Mouse (Mus musculus) myocyte (in vitro differentiated cells): ENCODE measurements around the gene Ccp110.

Experiments used
- CEBPB ChIP-seq: IDR thresholded peaks from 2 replicates; pipeline ENCODE4 v1.6.1; 2011; ENCODE audit warnings: mild to moderate bottlenecking, moderate library complexity; ENCODE audit not compliant: poor library complexity, insufficient read depth, severe bottlenecking
- E2F4 ChIP-seq: IDR thresholded peaks from one replicate; pipeline ENCODE4 v1.6.1; 2011; ENCODE audit warnings: mild to moderate bottlenecking, control low read depth, moderate library complexity; ENCODE audit not compliant: insufficient read depth
- MAX ChIP-seq: IDR thresholded peaks from one replicate; pipeline ENCODE4 v1.6.1; 2011; ENCODE audit warnings: low read depth, mild to moderate bottlenecking, control low read depth
- MYOD1 ChIP-seq, 3 experiments: IDR thresholded peaks; one replicate each; pipeline ENCODE4 v1.6.1; 2011; ENCODE audit warnings: control low read depth in 2 of 3, low read depth in 2 of 3, mild to moderate bottlenecking in 2 of 3, moderate library complexity in 1 of 3; ENCODE audit not compliant: insufficient read length in 2 of 3, control insufficient read depth in 1 of 3
- MYOG ChIP-seq, 3 experiments: IDR thresholded peaks; one replicate each; pipeline ENCODE4 v1.6.1; 2011; ENCODE audit warnings: control low read depth in 2 of 3, low read depth in 2 of 3, mild to moderate bottlenecking in 2 of 3; ENCODE audit not compliant: insufficient read length in 2 of 3, control insufficient read depth in 1 of 3, insufficient read depth in 1 of 3
- POLR2A ChIP-seq: IDR thresholded peaks from one replicate; pipeline ENCODE4 v1.6.1; 2011; ENCODE audit warnings: low read depth, mild to moderate bottlenecking, control low read depth, moderate library complexity; ENCODE audit not compliant: insufficient read length
- POLR2AphosphoS2 ChIP-seq: IDR thresholded peaks from one replicate; pipeline ENCODE4 v1.6.1; 2011; ENCODE audit warnings: low read depth, control low read depth; ENCODE audit not compliant: insufficient read length
- REST ChIP-seq: IDR thresholded peaks from one replicate; pipeline ENCODE4 v1.6.1; 2011; ENCODE audit warnings: mild to moderate bottlenecking, control low read depth, moderate library complexity; ENCODE audit not compliant: insufficient read depth, insufficient read length
- SRF ChIP-seq: IDR thresholded peaks from one replicate; pipeline ENCODE4 v1.6.1; 2011; ENCODE audit warnings: low read depth; ENCODE audit not compliant: control insufficient read depth, insufficient read length
- TCF12 ChIP-seq: IDR thresholded peaks from one replicate; pipeline ENCODE4 v1.6.1; 2011; ENCODE audit warnings: mild to moderate bottlenecking, control low read depth; ENCODE audit not compliant: poor library complexity, insufficient read depth, severe bottlenecking
- TCF3 ChIP-seq: IDR thresholded peaks from one replicate; pipeline ENCODE4 v1.6.1; 2011; ENCODE audit warnings: low read depth, control low read depth; ENCODE audit not compliant: insufficient read length
- USF1 ChIP-seq: IDR thresholded peaks from one replicate; pipeline ENCODE4 v1.6.1; 2011; ENCODE audit warnings: low read depth, mild to moderate bottlenecking, control low read depth, moderate library complexity

GRCm38 (mm10) chr7:118766119-118766833, 53.9 kb downstream of the Ccp110 start:
- no peak for TF ChIP-seq TCF3
- no peak for TF ChIP-seq USF1
- TF ChIP-seq MAX = no peak
- no peak for TF ChIP-seq POLR2A
- no peak for TF ChIP-seq MYOD1 (IDR thresholded peaks at IDR 0.05; ENCODE audit: control insufficient read depth in 1 of 3, insufficient read length in 2 of 3, low read depth in 2 of 3)
- no peak for TF ChIP-seq POLR2AphosphoS2
- no peak for TF ChIP-seq CEBPB
- TF ChIP-seq MYOG (IDR thresholded peaks at IDR 0.05; ENCODE audit: control insufficient read depth in 1 of 3, insufficient read depth in 1 of 3, insufficient read length in 2 of 3, low read depth in 2 of 3) = no peak
- no peak for TF ChIP-seq E2F4
- no peak for TF ChIP-seq TCF12
- TF ChIP-seq SRF = no peak
- no peak for TF ChIP-seq REST
